Comparison of ENCODE assay signal across 9 mouse cellular contexts in the genomic region with DNA sequence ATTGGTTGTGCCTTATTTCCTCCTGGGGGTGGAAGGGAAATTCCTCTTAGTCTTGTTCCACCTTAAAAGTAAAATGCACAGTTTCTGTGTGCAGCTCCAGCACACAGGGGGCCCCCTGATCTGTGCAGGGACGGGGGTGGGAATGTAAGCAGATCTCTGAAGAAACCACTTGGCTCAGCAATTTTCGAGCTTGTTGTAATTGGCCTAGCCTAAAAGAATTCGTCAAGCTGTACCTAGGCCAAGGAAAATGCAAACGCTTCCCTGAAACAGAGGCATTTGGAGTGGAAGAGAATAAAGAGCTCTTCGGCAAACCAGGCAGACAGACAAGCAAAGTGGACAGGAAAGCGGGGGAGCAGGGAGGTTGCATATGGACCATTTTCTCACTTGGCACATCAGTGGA.
DNase-seq lines count a peak whose midpoint lies in the region; ATAC-seq and TF ChIP-seq lines count a peak whose summit lies in the region.
"Had no signal": no experiment of that assay in that cellular context is flagged by ENCODE, and none has a peak within 500 bp of the region (broad histone marks: within the 10 kb centered on the region; RNA-seq: fewer than 3 reads in every experiment).

No protein-coding gene starts in this region.

- no peak for ATAC-seq in intestine, embryonic 14.5 days (replicated peaks; ENCODE audit: low FRiP score, low TSS enrichment, low read depth)
- ATAC-seq in intestine, postnatal 0 days = no peak
- ATAC-seq in embryonic facial prominence, embryonic 11.5 days (replicated peaks; ENCODE audit: insufficient number of reproducible peaks, low FRiP score, low TSS enrichment, low read depth) = no peak
- ATAC-seq in midbrain, embryonic 16.5 days = no peak

- no peaks in the 10 kb centered on the region for H3K27me3 ChIP-seq in intestine, embryonic 14.5 days (replicated peaks; ENCODE audit: control insufficient read depth, insufficient read depth, low read length)
- H3K27me3 ChIP-seq in intestine, postnatal 0 days (replicated peaks; ENCODE audit: control insufficient read depth, insufficient read depth, low read length) = no peaks in the 10 kb centered on the region
- H3K27me3 ChIP-seq in embryonic facial prominence, embryonic 11.5 days (ENCODE audit: control insufficient read depth, insufficient read depth, low read length) = no peaks in the 10 kb centered on the region
- H3K27me3 ChIP-seq in midbrain, embryonic 16.5 days (ENCODE audit: control insufficient read depth, insufficient read depth, low read depth, low read length) = no peaks in the 10 kb centered on the region

- no peaks in the 10 kb centered on the region for H3K9me3 ChIP-seq in intestine, embryonic 14.5 days (ENCODE audit: control insufficient read depth, low read length)
- H3K9me3 ChIP-seq in intestine, postnatal 0 days (ENCODE audit: control insufficient read depth) = no peaks in the 10 kb centered on the region
- H3K9me3 ChIP-seq in embryonic facial prominence, embryonic 11.5 days (replicated peaks; ENCODE audit: control insufficient read depth, low read length) = no peaks in the 10 kb centered on the region
- no peaks in the 10 kb centered on the region for H3K9me3 ChIP-seq in midbrain, embryonic 16.5 days (replicated peaks; ENCODE audit: control insufficient read depth, low read length, poor library complexity, severe bottlenecking)

- peaks cover 15% of the 10 kb centered on the region; the same call in 1 of the 2 replicates for H3K4me1 ChIP-seq in intestine, embryonic 14.5 days (replicated peaks; ENCODE audit: control insufficient read depth, insufficient read depth, low read length)
- no peaks in the 10 kb centered on the region for H3K4me1 ChIP-seq in intestine, postnatal 0 days (replicated peaks; ENCODE audit: control insufficient read depth, insufficient read depth, low read length)
- peaks cover 4% of the 10 kb centered on the region; the same call in 1 of the 2 replicates for H3K4me1 ChIP-seq in embryonic facial prominence, embryonic 11.5 days (ENCODE audit: control insufficient read depth, insufficient read depth, low read length)
- peaks cover 16% of the 10 kb centered on the region for H3K4me1 ChIP-seq in midbrain, embryonic 16.5 days (ENCODE audit: control insufficient read depth, insufficient read depth, low read length)

- intact Hi-C loops in heart, postnatal 10 days (cut with DNase I) = loop anchor here (5.0 kb wide), 1 partner anchor 422 kb away; no protein-coding TSS in a partner anchor

- H3K9ac ChIP-seq in intestine, embryonic 14.5 days (ENCODE audit: low read length) = no peak overlapping the region
- H3K9ac ChIP-seq in intestine, postnatal 0 days (ENCODE audit: low read depth, low read length) = no peak overlapping the region
- 0 out of 2 replicates have a peak overlapping the region, but pooled peaks have one; percentile 6 for H3K9ac ChIP-seq in embryonic facial prominence, embryonic 11.5 days (replicated peaks; ENCODE audit: low read length)
- H3K9ac ChIP-seq in midbrain, embryonic 16.5 days (ENCODE audit: low read depth, low read length) = no peak overlapping the region

- peak overlapping the region; percentile 69 for H3K27ac ChIP-seq in intestine, embryonic 14.5 days (ENCODE audit: low read depth)
- H3K27ac ChIP-seq in intestine, postnatal 0 days (ENCODE audit: low read depth, low read length) = no peak overlapping the region
- H3K27ac ChIP-seq in embryonic facial prominence, embryonic 11.5 days (replicated peaks; ENCODE audit: low read depth, low read length) = peak overlapping the region; percentile 43; the same call in 1 of the 2 replicates
- peak overlapping the region; percentile 1; the same call in 1 of the 2 replicates for H3K27ac ChIP-seq in midbrain, embryonic 16.5 days (ENCODE audit: low read length)

- DNase-seq in intestine, embryonic 14.5 days (ENCODE audit: low spot score) = no peak
- DNase-seq in embryonic facial prominence, embryonic 11.5 days (ENCODE audit: low spot score) = peak; percentile 60
- peak; percentile 40 to 50 for DNase-seq in heart, postnatal 10 days
- DNase-seq in testis, postnatal 10 days (ENCODE audit: low spot score) = no peak
- DNase-seq in right cerebral cortex, postnatal 25 days = no peak
- no peak for DNase-seq in frontal cortex, postnatal 25 days (ENCODE audit: low spot score in 2 of 2)
- DNase-seq: adrenal gland, adult 8-10 months had no signal

- WGBS in intestine, embryonic 14.5 days = 42% methylated on average over 6 of the region's 6 CpGs
- 57% methylated on average over 6 of the region's 6 CpGs for WGBS in intestine, postnatal 0 days
- WGBS in embryonic facial prominence, embryonic 11.5 days = 33% methylated on average over 6 of the region's 6 CpGs
- WGBS in midbrain, embryonic 16.5 days = 49% methylated on average over 6 of the region's 6 CpGs

- H3K4me2 ChIP-seq in intestine, embryonic 14.5 days (ENCODE audit: low read length) = no peak overlapping the region
- H3K4me2 ChIP-seq in intestine, postnatal 0 days (replicated peaks; ENCODE audit: low read depth) = no peak overlapping the region
- no peak overlapping the region for H3K4me2 ChIP-seq in embryonic facial prominence, embryonic 11.5 days (ENCODE audit: low read depth, low read length)
- H3K4me2 ChIP-seq in midbrain, embryonic 16.5 days (ENCODE audit: low read length) = no peak overlapping the region

- H3K4me3 ChIP-seq in intestine, embryonic 14.5 days (ENCODE audit: low read depth, low read length) = no peak overlapping the region
- no peak overlapping the region for H3K4me3 ChIP-seq in intestine, postnatal 0 days (ENCODE audit: low read depth, low read length)
- no peak overlapping the region for H3K4me3 ChIP-seq in embryonic facial prominence, embryonic 11.5 days (ENCODE audit: low read depth, low read length)
- H3K4me3 ChIP-seq in midbrain, embryonic 16.5 days (ENCODE audit: low read depth, low read length) = no peak overlapping the region

- TF ChIP-seq CTCF in intestine, postnatal 0 days (IDR thresholded peaks at IDR 0.05; ENCODE audit: low read depth) = no peak

- H3K36me3 ChIP-seq in intestine, embryonic 14.5 days (ENCODE audit: control insufficient read depth, insufficient read depth, low read length) = no peaks in the 10 kb centered on the region
- no peaks in the 10 kb centered on the region for H3K36me3 ChIP-seq in intestine, postnatal 0 days (ENCODE audit: control insufficient read depth, insufficient read depth)
- H3K36me3 ChIP-seq in embryonic facial prominence, embryonic 11.5 days (replicated peaks; ENCODE audit: control insufficient read depth, insufficient read depth, low read depth, low read length) = no peaks in the 10 kb centered on the region
- no peaks in the 10 kb centered on the region for H3K36me3 ChIP-seq in midbrain, embryonic 16.5 days (ENCODE audit: control insufficient read depth, insufficient read depth, low read length)

Comparison
In these comparisons a context has a peak if more than half of its experiments do, and no peak if none do; other contexts are left out.
1. DNase-seq: peak in embryonic facial prominence, embryonic 11.5 days (single experiment) and heart, postnatal 10 days (2 of 2); none in intestine, embryonic 14.5 days (single experiment), testis, postnatal 10 days (single experiment), right cerebral cortex, postnatal 25 days (single experiment) and frontal cortex, postnatal 25 days (0 of 2).